Mouse (Mus musculus) limb, embryonic 14.5 days (tissue): ENCODE data around the gene Zfp658. TPM values are rescaled to one million over a fixed set of nuclear protein-coding genes. Genes with fewer than 3 reads are reported as not detected.
A peak's percentile ranks its signal among the peaks of the same experiment; 100 is the strongest.

ENCODE experiments used
- ATAC-seq: fragments of 200-750 bp; cut with Nextera tagmentation; 2 replicates; pipeline ENCODE4 v1.8.0; 2017; ENCODE audit warnings: low read depth, moderate number of reproducible peaks, moderate TSS enrichment; ENCODE audit not compliant: low FRiP score
- DNase-seq: peaks from one replicate; pipeline ENCODE4 v3.0.0-alpha.2; 2015; ENCODE audit warnings: low spot score
- H3K27ac ChIP-seq: fragments of 300-500 bp; sonication (generic); replicated peaks from 2 replicates; pipeline ENCODE4 v1.5.1; 2014; ENCODE audit warnings: low read depth, mild to moderate bottlenecking, low read length, moderate library complexity, mixed read lengths
- H3K27me3 ChIP-seq: fragments of 300-500 bp; sonication (generic); 2 replicates; pipeline ENCODE4 v1.6.1; 2014; ENCODE audit warnings: low read length, mixed read lengths; ENCODE audit not compliant: control insufficient read depth, insufficient read depth
- H3K36me3 ChIP-seq: fragments of 300-500 bp; sonication (generic); 2 replicates; pipeline ENCODE4 v1.6.1; 2014; ENCODE audit warnings: mild to moderate bottlenecking, low read length, moderate library complexity, mixed read lengths; ENCODE audit not compliant: control insufficient read depth, insufficient read depth
- H3K4me1 ChIP-seq: fragments of 300-500 bp; sonication (generic); 2 replicates; pipeline ENCODE4 v1.6.1; 2014; ENCODE audit warnings: antibody characterized with exemption, low read length, mixed read lengths; ENCODE audit not compliant: control insufficient read depth, insufficient read depth
- H3K4me2 ChIP-seq: fragments of 300-500 bp; sonication (generic); replicated peaks from 2 replicates; pipeline ENCODE4 v1.6.1; 2014; ENCODE audit warnings: low read depth, mild to moderate bottlenecking, low read length, moderate library complexity; ENCODE audit not compliant: severe bottlenecking
- H3K4me3 ChIP-seq: fragments of 300-500 bp; sonication (generic); replicated peaks from 2 replicates; pipeline ENCODE4 v1.5.1; 2014; ENCODE audit warnings: low read length
- H3K9ac ChIP-seq: fragments of 300-500 bp; sonication (generic); 2 replicates; pipeline ENCODE4 v1.6.1; 2014; ENCODE audit warnings: mild to moderate bottlenecking, low read depth, low read length, moderate library complexity; ENCODE audit not compliant: severe bottlenecking
- H3K9me3 ChIP-seq: fragments of 300-500 bp; sonication (generic); 2 replicates; pipeline ENCODE4 v1.6.1; 2016; ENCODE audit warnings: low read length; ENCODE audit not compliant: control insufficient read depth
- POLR2A ChIP-seq: fragments of 200-500 bp; IDR thresholded peaks from 2 replicates; pipeline ENCODE4 v1.8.0; 2012; ENCODE audit warnings: inconsistent platforms, mild to moderate bottlenecking, moderate library complexity, borderline replicate concordance; ENCODE audit not compliant: insufficient read depth, insufficient read length; ENCODE audit errors: extremely low read depth
- WGBS: fragments of 180-500 bp; shearing (Covaris S2); extraction: QIAGEN DNeasy Blood & Tissue Kit; methylation state at CpG from one replicate; pipeline ENCODE4 v1.1.7; 2014; 5-methylcytosine and 5-hydroxymethylcytosine counted together
- polyA plus RNA-seq, 2 experiments: library from polyadenylated mRNA; depleted of rRNA in 1 of 2; stranded (reverse) in 1 of 2; unstranded in 1 of 2; fragments of >200 nt; fragmentation: Nextera tagmentation in 1 of 2; extraction: Ambion mirVana in 1 of 2; gene quantifications; 2 replicates each; pipeline versions ENCODE4 v1.2.1 to v1.2.3; 2012 to 2014

Zfp658 gene
- polyA plus RNA-seq, 2 experiments: 3.6 to 5.7 TPM

GRCm38 (mm10) chr7:43556901-43557300 lies 5.2 kb upstream of the Zfp658 start:
- no peak for DNase-seq
- WGBS: 76% methylated on average over 1 of the region's 1 CpGs
- Histone ChIP-seq H3K9me3 (no peaks in the 10 kb centered on the region), H3K9ac (no peak overlapping the region), H3K27ac (no peak overlapping the region), H3K4me3 (no peak overlapping the region), H3K4me1 (no peaks in the 10 kb centered on the region), H3K4me2 (no peak overlapping the region), H3K27me3 (no peaks in the 10 kb centered on the region), H3K36me3 (no peaks in the 10 kb centered on the region)
- TF ChIP-seq POLR2A: no peak
- ATAC-seq: no peak

- Histone ChIP-seq H3K4me1 (peaks cover 10% of the 10 kb centered on the region), H3K9ac (peak overlapping the region; percentile 82), H3K4me2 (peak overlapping the region; percentile 82), H3K4me3 (peak overlapping the region; percentile 77), H3K36me3 (peaks cover 31% of the 10 kb centered on the region), H3K27me3 (no peaks in the 10 kb centered on the region), H3K27ac (peak overlapping the region; percentile 84), H3K9me3 (no peaks in the 10 kb centered on the region)
- 0% methylated on average over 10 of the region's 10 CpGs for WGBS
- ATAC-seq (no peak), DNase-seq (peak; percentile 19)
- TF ChIP-seq POLR2A: no peak
These were observed 605 bp downstream of the Zfp658 start for GRCm38 (mm10) chr7:43562651-43563070.

DNA sequence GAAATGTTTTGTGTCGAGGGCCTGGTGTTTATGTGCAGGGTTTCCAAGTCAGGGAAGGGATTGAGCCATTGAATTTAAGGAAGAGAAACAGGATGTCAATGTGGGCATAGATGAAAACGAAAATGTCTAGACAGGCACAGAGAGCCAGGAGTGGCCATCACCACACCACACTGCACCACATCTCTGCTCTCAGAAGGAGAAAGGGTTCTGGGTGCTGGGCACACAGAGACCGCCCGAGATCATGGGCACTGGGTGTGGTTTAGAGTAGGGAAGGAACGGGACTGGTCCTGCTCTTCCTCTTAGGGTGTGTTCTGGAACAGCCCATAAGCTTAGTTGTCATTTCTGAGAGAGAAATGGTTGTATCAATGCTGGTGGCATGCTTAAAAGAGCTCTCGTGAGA lies 1.2 kb downstream of the Zfp658 start:
- H3K36me3 ChIP-seq: peaks cover 37% of the 10 kb centered on the region
- no peaks in the 10 kb centered on the region for H3K27me3 ChIP-seq
- peaks cover 10% of the 10 kb centered on the region for H3K4me1 ChIP-seq
- H3K4me2 ChIP-seq: peak overlapping the region; percentile 82
- H3K27ac ChIP-seq: no peak overlapping the region
- no peaks in the 10 kb centered on the region for H3K9me3 ChIP-seq
- ATAC-seq (no peak), DNase-seq (no peak)
- 69% methylated on average over 6 of the region's 6 CpGs for WGBS
- TF ChIP-seq POLR2A: no peak
- peak overlapping the region; percentile 77 for H3K4me3 ChIP-seq
- peak overlapping the region; percentile 82; the same call in 1 of the 2 replicates for H3K9ac ChIP-seq

- Histone ChIP-seq H3K9ac (no peak overlapping the region), H3K27ac (no peak overlapping the region), H3K4me1 (no peaks in the 10 kb centered on the region), H3K9me3 (no peaks in the 10 kb centered on the region), H3K4me3 (no peak overlapping the region), H3K4me2 (no peak overlapping the region), H3K27me3 (no peaks in the 10 kb centered on the region), H3K36me3 (peaks cover 74% of the 10 kb centered on the region)
- no peak for TF ChIP-seq POLR2A
- DNase-seq (no peak), ATAC-seq (no peak)
- 96% methylated on average over 2 of the region's 2 CpGs for WGBS
These were observed 9.2 kb downstream of the Zfp658 start for GRCm38 (mm10) chr7:43571216-43571615.

- H3K27ac ChIP-seq: peak within 1 kb of the TSS; percentile 75
- ATAC-seq (peak; percentile 96), DNase-seq (peak; percentile 99)
- peak within 1 kb of the TSS; percentile 70 for H3K4me2 ChIP-seq
- H3K4me3 ChIP-seq: peak within 1 kb of the TSS; percentile 59
- peaks cover 19% of the 10 kb centered on the region for H3K36me3 ChIP-seq
- peak within 1 kb of the TSS; percentile 63 for H3K9ac ChIP-seq
- H3K27me3 ChIP-seq: no peaks in the 10 kb centered on the region
- no peaks in the 10 kb centered on the region for H3K9me3 ChIP-seq
- WGBS: under 1% methylated on average over 37 of the region's 37 CpGs
- no peak for TF ChIP-seq POLR2A
- peaks cover 10% of the 10 kb centered on the region for H3K4me1 ChIP-seq
These were observed 17.6 kb downstream of the Zfp658 start, which contains the start of gene Zfp719 for GRCm38 (mm10) chr7:43579440-43580171. Gene Zfp719 (plus strand): TSS chr7:43579610.
